Mouse (Mus musculus) skeletal muscle tissue, adult 2 months (tissue): ENCODE measurements around the gene 1300017J02Rik.

ENCODE experiments used
- DNase-seq: peaks from one replicate; pipeline ENCODE4 v3.0.0-alpha.2; 2012; ENCODE audit warnings: low read depth, low spot score

The 1300017J02Rik gene

GRCm38 (mm10) chr9:103274819-103275218, 30.1 kb downstream of the 1300017J02Rik start:
- DNase-seq: no peak

GRCm38 (mm10) chr9:103271104-103271503, 33.8 kb downstream of the 1300017J02Rik start:
- no peak for DNase-seq

DNA sequence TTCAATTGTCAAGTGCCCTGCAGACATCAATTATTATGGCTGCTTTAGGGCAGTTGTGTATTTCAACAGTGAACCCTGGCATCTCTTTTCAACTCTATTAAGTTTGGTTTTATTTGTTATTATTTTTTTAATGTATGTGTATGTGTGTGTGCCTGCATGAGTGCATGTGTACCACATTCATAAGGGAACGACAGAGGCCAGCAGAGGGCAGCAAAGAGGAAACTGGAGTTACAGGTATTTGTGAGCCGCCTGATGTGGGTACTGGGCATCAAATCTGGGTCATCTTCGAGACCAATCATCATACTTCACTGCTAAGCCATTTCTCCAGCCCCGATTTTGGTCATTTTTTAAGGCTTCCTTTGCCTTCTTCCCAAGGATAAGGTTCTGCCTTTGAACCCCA, 39.1 kb downstream of the 1300017J02Rik start:
- no peak for DNase-seq

- no peak for DNase-seq
Measured at GRCm38 (mm10) chr9:103252906-103253305, 52.0 kb downstream of the 1300017J02Rik start.

DNA sequence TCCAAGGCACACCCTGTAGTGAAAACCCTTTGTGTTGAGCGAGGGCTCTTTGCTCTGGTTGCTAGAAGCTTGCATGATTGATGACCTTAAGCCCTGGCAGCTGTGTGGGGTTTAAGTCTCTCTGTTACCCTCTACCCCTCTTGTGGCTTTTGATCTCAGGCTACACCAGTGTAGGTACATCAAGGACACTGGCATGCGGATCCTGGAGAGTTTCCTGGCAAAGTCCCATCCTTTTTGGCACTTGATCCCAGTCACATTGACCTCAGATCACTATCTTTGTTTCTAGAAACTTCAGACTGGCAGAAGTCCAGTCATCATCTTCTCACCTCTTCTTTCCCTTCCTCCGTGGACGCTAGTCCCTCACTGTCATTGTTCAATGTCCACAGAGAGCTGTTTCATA, 56.3 kb downstream of the 1300017J02Rik start:
- DNase-seq: no peak

DNA sequence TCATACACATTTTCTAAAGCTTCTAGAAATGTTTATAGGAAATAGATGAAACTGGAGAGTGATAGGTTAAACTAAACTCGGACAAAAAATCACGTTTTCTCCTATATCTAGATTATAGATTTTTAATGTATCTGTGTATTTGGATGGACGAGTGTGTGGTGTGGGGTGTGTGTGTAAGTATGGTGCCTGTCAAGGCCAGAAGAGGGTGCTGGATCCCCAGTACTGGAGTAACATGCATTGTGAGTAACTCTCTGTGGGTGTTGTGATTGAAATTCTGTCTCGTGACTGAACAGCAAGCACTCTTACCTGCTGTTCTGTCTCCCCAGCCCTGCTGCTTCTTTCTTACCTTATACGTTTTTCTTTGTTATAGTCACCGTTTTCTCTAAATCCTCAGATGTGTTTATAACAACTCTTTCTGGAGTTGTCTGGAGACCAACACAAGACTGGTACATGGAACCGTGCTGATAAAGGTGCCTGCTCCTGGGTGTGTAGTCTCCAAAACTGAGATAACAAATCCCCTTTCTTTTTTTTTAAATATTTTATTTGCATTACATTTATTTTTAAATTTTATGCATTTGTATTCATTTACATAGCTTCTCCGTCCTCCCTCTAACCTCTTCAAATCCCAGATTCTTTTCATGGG, 58.2 kb downstream of the 1300017J02Rik start:
- DNase-seq: no peak

- no peak for DNase-seq
Measured at GRCm38 (mm10) chr9:103243640-103244039, 61.2 kb downstream of the 1300017J02Rik start.

DNA sequence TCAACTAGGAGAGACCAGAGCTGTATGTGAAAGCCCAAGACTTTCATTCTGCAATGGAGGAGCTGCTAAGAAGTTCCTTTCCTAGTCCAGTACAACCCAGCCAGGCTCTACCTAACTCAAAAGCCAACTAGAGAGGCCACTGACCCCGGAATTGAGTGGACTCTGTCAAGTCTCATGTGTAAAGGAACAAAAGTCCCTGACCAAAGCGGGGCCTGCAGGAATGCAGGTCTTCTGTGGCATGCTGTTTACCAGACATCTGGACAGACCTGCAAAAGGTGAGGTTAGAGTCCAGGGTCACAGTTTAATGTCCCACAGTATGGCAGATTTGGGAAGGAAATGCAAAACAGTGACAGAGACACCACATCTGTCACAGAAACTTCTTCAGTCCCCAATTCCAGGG, 63.7 kb downstream of the 1300017J02Rik start:
- DNase-seq: no peak

DNA sequence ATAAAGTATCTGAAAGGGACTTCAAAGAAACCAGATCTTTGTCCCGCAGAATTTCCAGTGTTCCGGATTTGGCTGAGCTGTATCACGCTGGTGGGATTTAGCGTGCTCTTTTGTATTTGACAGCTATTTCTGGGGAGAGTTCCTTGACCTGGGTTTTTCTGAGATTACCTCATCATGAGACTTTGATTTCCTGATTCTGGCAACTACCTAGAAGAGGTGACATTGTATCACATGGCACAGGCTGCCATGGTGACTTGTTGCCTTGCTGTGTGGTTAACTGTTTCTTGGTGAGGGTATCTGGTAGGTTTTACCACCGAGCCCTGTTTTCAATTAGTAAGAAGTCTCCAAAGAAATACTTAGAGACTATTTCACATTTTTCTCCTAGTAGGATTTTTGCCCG, 65.4 kb downstream of the 1300017J02Rik start:
- DNase-seq: no peak

GRCm38 (mm10) chr9:103234565-103235165, 70.2 kb downstream of the 1300017J02Rik start:
- peak; percentile 10 for DNase-seq

- no peak for DNase-seq
Measured at GRCm38 (mm10) chr9:103234059-103234458, 70.8 kb downstream of the 1300017J02Rik start.

GRCm38 (mm10) chr9:103233006-103233395, 71.9 kb downstream of the 1300017J02Rik start:
- DNase-seq: no peak

DNA sequence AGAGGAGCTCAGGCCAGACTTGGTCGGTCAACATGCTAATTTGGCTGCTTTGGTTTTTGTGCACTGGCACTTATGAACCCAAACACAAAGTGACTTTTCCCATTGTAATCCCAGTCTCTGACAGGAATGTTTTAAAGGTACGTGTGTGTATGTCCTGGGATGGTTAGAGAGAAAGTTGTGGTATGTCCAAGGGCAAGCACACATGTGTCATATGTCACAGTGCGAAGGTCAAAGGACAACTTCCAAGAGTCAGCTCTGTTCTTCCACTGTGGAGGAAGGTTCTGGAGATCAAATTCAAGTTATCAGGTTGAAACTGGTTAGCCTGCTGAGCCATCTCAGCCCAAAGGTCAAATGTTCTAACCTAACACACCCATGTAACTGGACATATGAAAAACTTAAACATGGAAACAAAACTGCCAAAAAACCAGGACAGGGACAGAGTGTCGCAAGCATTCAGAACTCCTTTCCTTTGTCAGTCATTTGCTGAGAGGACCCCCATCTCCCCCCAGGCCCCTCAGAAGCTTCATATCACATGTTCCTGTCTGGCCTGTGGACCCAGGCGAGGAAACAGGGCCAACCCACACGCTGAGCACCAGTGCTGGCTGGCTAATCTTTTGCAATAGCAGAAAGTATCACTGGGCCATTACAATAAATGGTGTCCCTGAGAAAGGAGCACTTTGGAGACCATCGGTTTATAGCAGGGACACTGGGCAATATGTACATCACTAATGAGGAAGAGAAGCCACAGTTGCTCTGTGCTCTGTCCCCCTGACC, 72.5 kb downstream of the 1300017J02Rik start:
- no peak for DNase-seq

GRCm38 (mm10) chr9:103230151-103230951, 74.5 kb downstream of the 1300017J02Rik start, which contains the start of the genes Gm20425 and Trf:
Gm20425 (minus strand) TSS chr9:103230307.
Trf (minus strand) TSS chr9:103230444.
- peak; percentile 53 for DNase-seq

DNA sequence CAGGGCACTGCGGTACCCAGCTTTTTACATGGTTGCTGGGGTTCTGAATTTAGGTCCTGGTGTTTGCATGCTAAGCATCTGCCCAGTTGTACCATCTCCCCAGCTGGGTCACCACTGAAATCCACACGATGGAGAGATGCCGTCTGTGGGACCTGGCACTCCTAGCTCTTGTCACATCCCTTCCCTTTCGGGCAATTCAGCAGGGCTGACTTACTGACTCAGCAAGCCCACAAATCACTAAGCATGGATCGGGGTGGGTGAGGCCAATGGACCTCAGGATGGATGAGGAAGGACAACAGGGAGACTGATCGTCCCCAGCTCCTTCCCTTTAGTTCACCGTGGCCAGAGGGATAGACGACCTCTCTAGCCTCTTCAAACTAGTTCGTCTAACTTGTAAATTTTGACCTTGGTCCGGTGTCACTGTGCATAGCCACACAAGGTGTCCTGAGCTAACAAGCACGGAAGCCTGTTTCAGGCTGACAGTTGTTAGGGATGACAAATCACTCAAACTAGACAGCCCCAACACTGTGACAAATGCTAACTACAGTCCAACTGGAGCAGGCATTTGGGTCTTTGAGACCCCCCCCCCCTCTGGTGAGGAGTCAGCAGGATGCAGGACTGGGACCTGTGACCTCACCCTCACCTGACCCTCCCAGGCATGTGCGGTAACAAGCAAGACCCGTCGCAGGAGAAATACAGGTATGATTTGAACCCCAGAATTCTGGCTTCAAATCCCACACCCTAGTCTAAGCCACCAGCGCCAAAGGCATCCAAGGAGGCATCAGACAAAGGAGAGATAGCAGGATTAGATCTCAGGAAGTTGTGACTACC, 75.6 kb downstream of the 1300017J02Rik start:
- DNase-seq: no peak

DNA sequence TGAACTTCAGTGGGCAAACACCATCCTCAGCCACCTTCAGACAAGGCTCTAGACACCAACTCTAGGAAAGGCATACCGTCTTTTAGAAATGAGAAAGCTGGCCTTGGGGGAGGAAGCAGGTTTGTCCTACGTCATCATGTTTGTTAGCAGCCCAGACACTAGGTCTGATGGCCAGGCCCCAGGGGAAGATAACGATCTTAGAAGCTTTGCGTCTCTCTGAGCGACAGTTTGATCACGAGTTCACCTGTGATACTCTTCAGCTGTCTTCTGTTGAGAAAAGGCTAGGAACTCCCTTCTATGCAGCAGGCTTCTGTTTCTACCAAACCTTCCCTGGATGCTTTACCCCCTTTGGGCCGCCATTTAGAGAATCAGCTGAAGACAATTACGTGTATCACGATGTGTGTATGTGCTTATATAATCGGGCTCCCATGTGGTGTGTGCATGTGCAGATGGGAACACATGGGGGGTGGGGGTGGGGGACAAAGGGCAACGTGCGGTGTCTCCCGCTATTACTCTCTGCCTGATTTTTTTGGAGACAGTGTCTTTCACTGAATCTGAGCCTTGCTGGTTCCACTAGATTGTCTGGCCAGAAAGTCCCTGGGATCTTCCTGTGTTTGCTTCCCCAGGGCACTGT, 76.4 kb downstream of the 1300017J02Rik start:
- DNase-seq: no peak

DNA sequence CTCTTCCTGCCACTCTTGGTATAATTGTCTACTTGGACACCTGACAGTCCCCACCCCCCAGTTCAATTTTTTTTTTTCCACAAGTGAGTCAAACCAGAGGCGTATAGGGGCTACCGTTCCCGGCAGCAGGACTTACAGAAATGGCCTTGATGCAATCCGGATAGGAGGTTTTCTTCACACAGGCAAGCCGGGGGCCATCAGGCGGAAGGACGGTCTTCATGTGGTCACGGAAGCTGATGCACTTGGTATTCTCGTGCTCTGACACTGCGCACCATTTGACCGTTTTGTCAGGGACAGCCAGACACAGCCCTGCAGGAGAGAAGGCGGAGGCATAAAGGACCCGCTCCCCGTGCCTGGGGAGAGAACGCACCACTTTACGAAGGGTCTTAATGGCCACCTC, 77.1 kb downstream of the 1300017J02Rik start:
- DNase-seq: no peak

DNA sequence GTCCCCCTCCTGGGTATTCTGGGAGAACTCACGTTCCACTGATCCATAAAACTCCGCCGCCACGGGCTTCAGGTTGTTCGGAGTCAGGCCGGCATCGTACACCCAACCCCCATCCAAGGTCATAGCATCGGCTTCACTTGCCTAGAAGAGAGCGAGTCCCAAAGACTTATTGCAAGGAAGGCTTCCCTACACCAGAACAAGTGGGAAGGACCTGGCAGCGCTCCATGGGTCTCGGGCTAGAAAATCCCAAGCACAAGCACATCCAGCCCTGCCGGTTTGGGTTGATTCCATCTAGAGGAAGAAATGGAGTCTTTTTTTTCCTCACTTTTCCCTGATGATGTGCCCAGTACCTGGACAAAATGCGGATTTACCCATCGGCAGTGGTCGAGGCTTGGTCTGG, 78.1 kb downstream of the 1300017J02Rik start:
- DNase-seq: no peak

GRCm38 (mm10) chr9:103225464-103225863, 79.4 kb downstream of the 1300017J02Rik start:
- no peak for DNase-seq

DNA sequence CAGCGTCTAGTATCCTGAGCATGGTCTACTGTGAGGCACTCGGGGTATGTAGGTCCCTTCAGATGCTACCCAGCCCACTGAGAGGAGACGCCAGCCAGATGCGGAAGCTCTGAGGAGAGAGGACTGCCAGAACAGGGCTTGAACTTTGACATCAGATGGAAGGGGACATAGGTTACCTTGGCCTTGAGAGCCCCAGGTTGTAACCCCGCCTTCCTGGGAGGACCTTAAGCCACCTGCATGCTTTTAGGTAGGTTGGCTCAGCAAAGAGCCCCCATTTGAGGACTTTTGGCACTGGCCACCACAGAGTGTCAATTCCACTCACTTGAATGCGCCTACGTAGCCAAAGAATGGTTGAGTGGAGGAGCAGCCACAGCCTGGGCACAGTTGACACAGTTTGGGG, 80.2 kb downstream of the 1300017J02Rik start:
- DNase-seq: no peak
